Mouse (Mus musculus): ENCODE measurements around the gene Snapin.

Snapin gene

DNA sequence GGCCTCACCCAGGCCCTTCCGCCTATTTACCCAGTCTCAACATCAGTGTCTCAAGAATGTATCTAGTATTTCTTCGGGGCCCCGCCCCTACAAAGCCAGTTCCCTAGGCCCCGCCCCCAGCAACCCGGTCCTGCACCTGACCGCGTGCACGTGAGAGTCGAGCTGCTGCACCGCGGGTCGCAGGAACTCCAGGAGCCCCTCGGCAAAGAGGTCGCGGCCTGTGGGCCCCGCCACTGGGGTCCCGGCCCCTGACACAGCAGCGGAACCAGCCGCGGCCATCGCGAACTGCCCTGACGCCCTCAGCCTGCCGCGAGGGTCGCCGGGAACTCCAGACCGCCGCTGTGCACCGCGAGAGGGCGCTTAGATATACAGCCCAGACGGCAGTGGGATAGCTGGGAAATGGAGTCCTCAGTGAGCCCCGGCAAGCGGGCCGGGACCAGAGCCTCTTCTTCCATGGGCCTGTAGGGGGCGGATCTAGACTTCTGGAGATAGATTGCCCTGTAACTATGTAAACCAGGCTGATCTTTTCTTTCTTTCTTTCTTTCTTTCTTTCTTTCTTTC lies at the start of gene Snapin:
TSS of gene Snapin (minus strand) at position 338 of the 561 bp plus-strand sequence.
- peak; percentile 94 for DNase-seq

DNA sequence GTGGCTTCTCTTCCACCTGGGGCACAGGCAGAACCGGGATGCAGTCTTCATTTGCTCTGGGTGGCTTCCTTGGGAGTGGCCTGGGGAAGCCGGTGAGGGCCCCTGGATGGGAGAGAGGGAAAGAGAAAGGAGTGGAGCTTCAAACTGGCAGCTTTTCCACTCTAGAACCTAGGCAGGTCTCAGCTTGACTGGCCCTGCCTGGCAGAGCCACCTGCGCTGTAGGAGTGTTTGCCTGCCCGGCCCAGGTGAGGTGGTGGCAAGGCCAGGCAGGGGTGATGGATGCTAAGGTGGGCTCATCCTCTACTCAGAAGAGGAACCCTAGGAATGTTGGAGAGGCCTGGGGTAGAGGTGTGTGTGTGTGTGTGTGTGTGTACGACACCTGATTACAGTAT lies 47.1 kb upstream of the Snapin start:
- no peak for DNase-seq

DNA sequence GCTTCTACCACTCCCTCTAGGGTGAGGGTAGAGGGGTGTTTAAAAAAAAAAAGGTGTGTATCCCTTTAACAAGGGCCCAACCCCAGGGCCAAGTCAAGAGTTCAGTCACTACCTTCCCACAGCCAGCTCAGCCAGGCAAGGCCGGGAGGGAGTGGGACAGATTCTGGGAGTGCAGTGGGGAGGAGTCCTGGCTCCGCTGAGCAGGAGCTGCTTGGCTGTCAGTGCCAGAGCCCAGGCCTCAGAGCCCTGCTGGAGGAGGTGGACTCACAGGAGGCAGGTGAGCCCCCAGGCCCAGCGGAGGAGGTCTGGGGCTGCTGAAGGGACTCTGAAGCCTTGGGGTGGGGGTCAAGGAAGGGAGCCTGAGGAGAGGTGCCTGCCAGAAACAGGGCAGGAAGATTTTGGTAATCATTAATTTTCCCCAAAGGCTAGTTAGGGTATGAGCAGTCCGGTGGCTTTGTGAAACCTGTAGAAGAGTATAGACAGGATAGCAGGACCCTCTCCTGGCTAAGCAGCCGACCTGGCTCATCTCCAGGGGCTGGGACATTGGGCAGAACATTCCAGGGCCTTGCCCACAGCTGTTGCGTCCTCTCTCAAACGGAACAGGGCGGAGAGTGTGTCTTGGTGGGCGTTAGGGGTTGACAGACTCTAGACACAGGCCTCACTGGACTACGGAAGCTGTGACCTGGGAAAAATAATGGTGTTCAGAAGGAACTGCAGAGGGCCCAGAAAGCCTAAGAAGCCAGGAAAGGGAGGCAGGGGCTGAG lies 46.5 kb upstream of the Snapin start, which contains the start of gene S100a16:
TSS of gene S100a16 (plus strand) at position 114 of the 764 bp plus-strand sequence.
- DNase-seq: no peak

DNA sequence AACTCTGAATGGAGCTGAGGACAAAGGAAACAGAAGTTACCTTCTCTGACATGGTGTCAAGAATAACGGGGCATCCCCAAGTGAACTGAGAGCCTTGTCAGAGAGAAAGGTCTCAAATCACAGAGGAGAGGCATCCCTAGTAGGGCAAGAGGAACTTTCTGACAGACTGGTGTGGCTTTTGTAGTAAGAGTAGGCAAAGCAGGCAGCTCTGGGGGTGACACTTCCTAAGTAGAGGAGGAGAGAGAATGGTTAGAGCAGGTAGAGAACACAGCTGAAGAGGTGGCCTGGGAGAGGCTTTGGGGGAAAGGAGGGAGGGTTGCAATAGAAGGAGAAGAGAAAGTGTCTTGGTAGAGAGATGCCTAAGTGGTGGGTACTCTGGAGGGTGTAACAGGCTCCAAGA lies 44.6 kb upstream of the Snapin start:
- DNase-seq: no peak

DNA sequence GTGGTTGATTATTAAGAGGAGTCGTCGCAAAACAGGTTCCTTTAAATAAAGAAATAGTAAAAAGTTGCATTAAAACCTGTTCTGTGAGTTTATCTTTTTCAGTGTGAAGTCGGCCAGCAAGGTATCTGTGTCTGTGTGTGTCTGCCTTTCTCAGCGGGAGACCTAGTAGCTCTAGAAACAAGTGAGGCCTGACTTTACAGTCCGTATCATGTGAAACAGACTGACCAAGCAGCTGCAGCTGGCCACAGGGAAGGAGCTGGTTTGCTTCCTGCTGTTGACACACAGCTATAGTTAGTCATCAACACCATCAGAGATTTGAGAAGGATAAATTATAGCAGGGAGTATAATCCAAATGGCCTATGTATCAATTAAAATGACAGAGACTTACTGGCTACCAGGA lies 40.9 kb upstream of the Snapin start:
- DNase-seq: no peak

DNA sequence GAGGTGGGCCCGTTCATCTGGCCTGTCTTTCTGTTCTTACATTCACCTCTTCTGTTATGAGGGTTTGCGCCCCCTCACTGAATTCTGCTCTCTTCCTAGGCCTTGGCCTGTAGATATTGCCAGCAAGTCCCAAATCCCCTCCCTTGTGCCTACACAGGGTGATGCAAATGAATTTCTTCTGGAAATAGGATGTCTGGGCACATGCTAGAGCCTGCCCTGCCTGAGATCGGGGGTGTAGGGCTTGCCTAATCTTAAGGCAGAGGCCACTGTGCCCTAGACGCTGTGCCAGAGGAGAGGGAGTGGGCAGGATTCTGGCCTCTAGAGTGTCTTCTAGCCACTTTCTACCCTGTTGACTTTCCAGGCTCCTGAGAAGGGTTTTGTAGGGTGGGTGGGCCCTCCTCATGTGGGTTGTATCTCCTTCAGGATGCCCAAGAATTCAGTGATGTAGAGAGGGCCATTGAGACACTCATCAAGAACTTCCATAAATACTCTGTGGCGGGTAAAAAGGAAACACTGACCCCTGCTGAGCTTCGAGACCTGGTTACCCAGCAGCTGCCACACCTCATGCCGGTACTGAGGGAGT lies 36.5 kb upstream of the Snapin start:
- no peak for DNase-seq

DNA sequence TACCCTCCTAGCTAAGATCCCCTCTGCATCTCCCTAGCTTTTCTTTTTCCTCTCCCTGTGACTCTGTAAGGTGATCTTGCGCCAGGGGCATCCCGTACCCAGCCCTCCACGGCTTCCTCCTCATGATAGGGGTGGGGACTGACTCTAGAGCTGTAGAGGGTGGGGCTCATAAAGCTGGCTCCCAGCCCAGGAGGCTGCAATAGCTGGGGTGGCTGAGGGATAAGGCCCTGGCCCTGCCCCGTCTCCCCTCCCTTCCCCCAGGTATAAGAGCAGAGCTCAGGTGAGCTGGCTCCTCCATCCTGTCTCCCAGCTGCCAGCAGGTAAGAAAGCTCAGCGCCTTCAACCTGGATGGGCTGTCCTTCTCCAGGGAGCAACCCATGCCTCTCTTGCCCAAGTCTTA lies 35.7 kb upstream of the Snapin start, which contains the start of gene S100a14:
TSS of gene S100a14 (plus strand) at position 277 of the 400 bp plus-strand sequence.
- DNase-seq: no peak

DNA sequence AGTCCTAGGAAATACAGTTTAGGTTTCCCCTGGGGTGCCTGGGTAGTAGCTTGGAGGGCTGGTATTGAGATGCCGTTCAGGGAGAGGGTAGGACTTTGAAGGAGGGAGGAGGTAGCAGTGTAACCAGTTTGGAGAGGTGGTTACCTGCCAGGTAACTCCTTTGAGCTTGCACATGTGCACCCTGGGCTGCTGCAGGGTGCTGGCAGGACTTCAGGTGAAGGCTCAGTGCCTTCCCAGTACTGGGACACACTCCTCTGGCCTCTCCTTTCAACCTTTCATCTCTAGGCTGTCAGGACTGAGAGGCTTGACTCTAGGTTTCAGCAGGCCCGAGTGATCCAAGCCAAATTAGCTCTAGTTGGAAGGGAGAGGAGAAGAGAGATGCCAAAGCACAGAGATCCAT lies 35.2 kb upstream of the Snapin start:
- no peak for DNase-seq

GRCm38 (mm10) chr3:90525421-90525820 lies 34.6 kb upstream of the Snapin start:
- DNase-seq: peak; percentile 68

GRCm38 (mm10) chr3:90517711-90518110 lies 26.9 kb upstream of the Snapin start:
- no peak for DNase-seq

DNA sequence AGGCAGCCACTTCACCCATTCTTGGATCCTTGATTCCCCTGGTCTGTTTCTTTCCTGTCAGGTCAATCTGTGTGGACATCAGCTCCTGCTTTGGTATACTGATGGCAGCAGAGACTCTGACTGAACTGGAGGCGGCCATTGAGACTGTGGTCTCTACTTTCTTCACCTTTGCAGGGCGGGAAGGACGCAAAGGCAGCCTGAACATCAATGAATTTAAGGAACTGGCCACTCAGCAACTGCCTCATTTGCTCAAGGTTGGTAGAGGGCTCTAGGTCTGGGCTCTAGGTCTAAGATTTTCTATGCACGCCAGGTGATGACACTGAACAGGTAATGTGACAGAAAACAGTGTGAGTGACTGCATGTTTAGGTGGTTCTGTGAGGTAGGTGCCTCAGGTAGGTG lies 25.0 kb upstream of the Snapin start:
- no peak for DNase-seq

DNA sequence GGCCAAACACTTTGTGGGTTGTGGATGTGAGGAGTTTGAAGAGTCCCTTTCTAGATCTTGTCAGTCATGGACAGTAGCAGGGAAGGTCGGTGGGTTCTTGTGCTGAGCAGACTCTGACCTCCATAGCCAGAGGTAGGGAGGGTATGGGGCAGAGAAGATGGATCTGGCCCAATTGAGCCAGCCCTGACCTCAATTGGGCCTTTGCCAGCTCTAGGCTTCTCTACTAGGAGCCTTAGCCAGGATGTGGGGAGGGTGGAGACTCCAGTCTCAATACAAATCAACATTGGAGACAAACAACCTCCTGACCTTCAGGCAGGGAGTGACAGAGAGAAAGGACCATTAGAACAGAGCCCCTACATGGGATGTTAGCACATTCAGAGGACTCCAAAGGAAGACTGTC lies 24.4 kb upstream of the Snapin start:
- DNase-seq: no peak

GRCm38 (mm10) chr3:90514691-90515090 lies 23.9 kb upstream of the Snapin start:
- no peak for DNase-seq

- peak; percentile 69 for DNase-seq
These were observed 23.2 kb upstream of the Snapin start, which contains the start of the genes S100a1 and S100a13 for GRCm38 (mm10) chr3:90513796-90514590. Gene S100a1, minus strand, starts transcription at chr3:90514392. Gene S100a13, plus strand, starts transcription at chr3:90514435.

DNA sequence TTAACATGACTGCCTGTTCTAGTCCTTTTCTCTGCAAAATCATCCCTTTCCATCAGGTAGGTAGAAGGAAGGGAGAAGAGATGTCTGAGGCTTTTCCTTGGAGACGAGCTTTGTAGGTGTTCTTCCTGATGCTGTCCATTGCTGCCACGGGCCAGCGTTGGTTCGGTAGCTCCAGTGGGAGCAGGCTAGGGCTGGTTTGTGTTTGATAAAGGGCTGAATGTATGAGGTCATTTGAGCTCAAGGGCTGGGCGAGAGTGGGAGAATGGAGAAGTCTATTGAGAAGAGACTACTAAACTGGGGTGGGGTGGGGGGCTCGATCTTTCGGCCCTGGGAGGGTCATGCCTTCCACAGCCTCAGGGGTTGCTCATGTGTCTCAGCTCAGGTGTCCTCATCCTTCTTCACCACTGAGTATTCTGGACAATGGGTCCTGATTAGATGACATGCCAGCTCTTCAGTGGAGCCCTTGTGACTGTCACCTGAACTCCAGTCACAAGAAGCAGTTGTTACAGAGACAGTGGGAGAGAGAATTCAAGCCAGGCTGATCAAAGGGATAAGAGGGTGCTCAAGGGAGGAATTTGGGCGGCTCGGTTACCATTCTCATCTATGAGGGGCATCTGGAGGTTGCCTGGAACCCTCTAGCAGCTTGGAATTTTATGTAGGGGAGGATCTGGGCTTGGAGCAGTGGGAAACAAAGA lies 22.3 kb upstream of the Snapin start:
- no peak for DNase-seq

GRCm38 (mm10) chr3:90512276-90512675 lies 21.4 kb upstream of the Snapin start:
- no peak for DNase-seq

- DNase-seq: no peak
These were observed 18.9 kb upstream of the Snapin start for GRCm38 (mm10) chr3:90509747-90510123.

GRCm38 (mm10) chr3:90508950-90509746 lies 18.3 kb upstream of the Snapin start, which contains the start of gene Chtop:
Gene Chtop, minus strand, starts transcription at chr3:90509498.
- peak; percentile 99 for DNase-seq

- no peak for DNase-seq
These were observed 17.6 kb upstream of the Snapin start for GRCm38 (mm10) chr3:90508287-90508949.

DNA sequence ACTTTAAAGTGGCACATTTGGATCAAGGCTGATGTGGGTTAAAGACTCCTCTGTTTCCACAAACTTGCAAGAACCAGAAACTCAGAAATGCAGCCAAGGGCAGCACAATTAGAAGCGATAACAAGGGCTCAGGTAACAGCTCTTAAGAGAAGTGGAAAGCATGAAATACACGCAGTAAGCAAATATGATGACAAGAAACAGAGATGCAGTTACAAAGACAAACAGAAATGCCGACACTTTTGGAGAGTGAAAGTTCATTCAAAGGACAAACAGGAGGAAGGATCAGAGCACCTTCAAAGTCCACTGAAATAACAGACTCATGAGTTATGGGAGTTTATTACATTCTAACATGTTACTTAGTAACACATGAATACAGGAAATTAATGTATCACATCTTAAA lies 15.5 kb upstream of the Snapin start:
- no peak for DNase-seq

- no peak for DNase-seq
These were observed 14.4 kb upstream of the Snapin start for GRCm38 (mm10) chr3:90505216-90505615.
